Mouse (Mus musculus): Measurements from ENCODE around the gene Smoc1. TPM values are rescaled to one million over a fixed set of nuclear protein-coding genes. Genes with fewer than 3 reads are reported as not detected.

Smoc1 gene
- polyA plus RNA-seq, 1 experiment, result 26.2 TPM

DNA sequence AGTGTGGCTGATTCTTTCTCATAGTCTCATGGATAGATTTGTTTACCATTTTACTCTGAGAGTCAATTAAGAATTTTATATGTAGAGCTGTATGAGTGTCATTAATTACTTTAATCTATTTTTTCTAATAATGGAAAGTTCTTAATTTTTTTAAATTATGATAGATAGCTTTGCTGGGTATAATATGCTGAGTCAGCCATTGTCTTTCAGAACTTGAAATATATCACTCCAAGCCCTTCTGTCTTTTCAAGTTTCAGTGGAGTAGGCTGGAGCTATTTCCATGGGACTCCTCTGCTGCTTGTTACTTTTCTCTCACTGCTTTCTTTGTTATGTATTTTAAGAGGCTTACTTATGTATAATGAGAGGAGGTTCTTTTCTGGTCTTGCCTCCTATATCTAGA is 93.7 kb downstream of the Smoc1 start:
- no peak for DNase-seq (ENCODE audit: extremely low spot score in 1 of 2, low spot score in 1 of 2)

DNA sequence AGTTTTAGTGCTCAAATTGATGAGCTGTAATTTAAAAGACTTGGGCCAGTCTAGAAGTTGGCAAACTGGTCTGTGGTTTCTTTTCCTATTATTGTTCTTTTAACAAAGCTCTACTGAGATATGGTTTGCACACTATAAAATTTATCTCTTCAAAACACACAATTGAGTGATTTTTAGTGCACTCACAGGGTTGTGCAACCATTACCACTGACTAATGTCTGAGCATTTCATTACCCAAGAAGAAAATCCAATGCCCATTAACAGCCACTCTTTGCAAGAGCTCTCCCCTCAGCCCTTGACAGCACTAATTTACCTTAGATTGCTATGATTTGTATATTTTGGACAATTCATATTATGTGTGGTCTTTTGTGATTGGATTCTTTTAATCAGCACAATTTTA is 97.2 kb downstream of the Smoc1 start:
- no peak for DNase-seq (ENCODE audit: extremely low spot score in 1 of 2, low spot score in 1 of 2)

GRCm38 (mm10) chr12:81126842-81127241 is 100.2 kb downstream of the Smoc1 start:
- DNase-seq (ENCODE audit: extremely low spot score in 1 of 2, low spot score in 1 of 2), result no peak

DNA sequence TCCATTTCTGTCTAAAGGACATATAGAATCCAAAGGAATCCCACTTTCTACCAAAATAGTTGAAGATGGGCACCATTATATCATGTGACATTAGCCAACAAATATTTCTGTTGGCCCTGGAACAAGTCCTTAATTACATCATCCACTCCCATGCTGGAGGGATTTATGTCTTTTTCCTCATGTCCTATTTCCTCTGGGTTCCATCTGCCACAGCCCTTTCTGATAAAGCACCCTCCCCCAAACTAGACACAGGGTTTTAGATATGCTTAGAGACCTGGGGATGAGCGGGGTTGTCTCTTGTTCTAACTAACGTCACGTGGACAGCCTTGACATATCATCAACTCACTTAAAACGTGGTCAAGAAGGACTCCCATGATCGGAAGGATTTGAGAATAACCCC is 102.1 kb downstream of the Smoc1 start:
- DNase-seq (ENCODE audit: extremely low spot score in 1 of 2, low spot score in 1 of 2), result no peak

DNA sequence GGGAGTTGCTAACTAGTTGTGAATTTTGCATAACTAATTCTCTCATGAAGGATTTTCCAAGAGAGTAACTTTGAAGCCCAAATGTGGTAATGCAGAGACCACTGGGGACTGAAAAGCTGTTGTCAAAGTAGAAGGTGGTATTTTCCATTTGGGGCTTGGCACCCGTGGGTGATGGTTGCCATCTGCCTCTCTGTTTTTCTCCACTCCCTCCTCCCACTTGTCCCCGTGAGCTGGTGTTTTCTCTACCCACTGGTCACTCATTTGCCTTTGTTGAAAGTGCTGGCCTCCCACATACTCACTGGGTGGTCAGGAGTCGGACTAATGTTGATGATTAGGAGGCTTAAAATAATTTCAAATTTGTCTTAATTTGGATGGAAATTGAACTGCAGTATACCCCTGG is 104.1 kb downstream of the Smoc1 start:
- DNase-seq (ENCODE audit: extremely low spot score in 1 of 2, low spot score in 1 of 2), result no peak

GRCm38 (mm10) chr12:81131114-81131513 is 104.5 kb downstream of the Smoc1 start:
- no peak for DNase-seq (ENCODE audit: extremely low spot score in 1 of 2, low spot score in 1 of 2)

GRCm38 (mm10) chr12:81133055-81133665 is 106.6 kb downstream of the Smoc1 start:
- DNase-seq (ENCODE audit: extremely low spot score in 1 of 2, low spot score in 1 of 2), result no peak

DNA sequence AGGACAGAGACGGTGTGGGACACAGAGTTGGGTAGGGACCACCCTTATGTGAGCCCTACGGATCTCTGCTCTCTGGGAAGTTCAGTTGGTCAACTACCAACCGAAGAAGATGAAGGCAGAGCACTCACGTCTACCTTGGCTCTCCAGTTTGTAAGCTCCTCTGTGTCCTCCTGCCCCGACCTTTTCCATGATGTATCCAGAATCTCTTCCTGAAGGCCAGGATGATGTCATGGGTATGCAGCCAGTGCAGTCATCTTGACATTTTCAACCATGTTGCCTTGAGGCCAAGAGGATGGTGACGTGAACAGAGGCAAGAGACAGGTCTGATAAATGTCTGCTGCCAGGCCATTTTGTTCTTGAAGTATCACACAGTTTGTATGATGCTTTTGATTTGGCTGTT is 111.6 kb downstream of the Smoc1 start:
- DNase-seq (ENCODE audit: extremely low spot score in 1 of 2, low spot score in 1 of 2), result no peak

- no peak for DNase-seq (ENCODE audit: extremely low spot score in 1 of 2, low spot score in 1 of 2)
These were observed 112.9 kb downstream of the Smoc1 start for GRCm38 (mm10) chr12:81139463-81139862.

- DNase-seq (ENCODE audit: extremely low spot score in 1 of 2, low spot score in 1 of 2), result peak in 1 of 2 experiments; percentile 38
These were observed 114.2 kb downstream of the Smoc1 start for GRCm38 (mm10) chr12:81140594-81141328.

DNA sequence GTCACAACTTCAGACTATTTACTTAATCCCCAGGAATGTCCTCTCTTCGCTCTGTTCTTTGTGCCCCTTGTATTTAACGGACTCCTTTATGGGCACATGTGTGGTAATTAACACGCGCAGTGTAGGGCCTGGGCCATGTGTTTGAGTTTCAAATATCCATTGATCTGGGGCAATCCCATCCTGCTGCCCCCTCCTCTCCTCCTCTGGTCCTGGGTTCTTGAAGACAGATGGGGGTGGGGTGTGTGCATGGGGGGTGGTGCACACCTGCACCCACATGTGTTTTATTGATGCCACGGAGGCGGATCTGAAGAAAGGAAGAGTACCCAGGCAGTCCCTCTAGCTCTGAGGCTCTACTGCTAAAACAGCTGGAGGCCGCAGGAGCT is 114.7 kb downstream of the Smoc1 start:
- no peak for DNase-seq (ENCODE audit: extremely low spot score in 1 of 2, low spot score in 1 of 2)

- no peak for DNase-seq (ENCODE audit: extremely low spot score in 1 of 2, low spot score in 1 of 2)
These were observed 115.6 kb downstream of the Smoc1 start for GRCm38 (mm10) chr12:81142231-81142630.

DNA sequence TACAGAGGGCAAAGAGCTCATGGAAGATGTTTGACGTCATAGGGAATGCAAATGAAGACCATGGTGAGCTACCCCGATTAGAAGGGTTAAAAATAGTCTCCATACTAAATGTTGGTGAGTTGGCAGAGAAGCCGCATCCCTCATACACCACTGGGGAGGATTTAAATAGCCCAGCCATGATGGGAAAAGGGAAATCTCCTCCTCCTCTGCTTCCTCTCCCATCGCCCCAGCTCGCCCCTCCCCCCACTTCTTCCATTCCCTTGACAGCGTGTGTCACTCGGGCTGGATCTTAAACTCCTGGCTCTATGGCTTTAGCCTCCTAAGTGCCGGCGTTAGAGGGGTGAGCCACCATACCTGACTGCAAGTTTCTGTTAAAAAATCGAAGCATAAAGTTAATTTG is 117.6 kb downstream of the Smoc1 start:
- no peak for DNase-seq (ENCODE audit: extremely low spot score in 1 of 2, low spot score in 1 of 2)

- no peak for DNase-seq (ENCODE audit: extremely low spot score in 1 of 2, low spot score in 1 of 2)
These were observed 120.0 kb downstream of the Smoc1 start for GRCm38 (mm10) chr12:81146417-81147180.

GRCm38 (mm10) chr12:81147956-81148355 is 121.3 kb downstream of the Smoc1 start:
- DNase-seq (ENCODE audit: extremely low spot score in 1 of 2, low spot score in 1 of 2), result no peak

GRCm38 (mm10) chr12:81150917-81151316 is 124.3 kb downstream of the Smoc1 start:
- DNase-seq (ENCODE audit: extremely low spot score in 1 of 2, low spot score in 1 of 2), result no peak

GRCm38 (mm10) chr12:81152082-81152481 is 125.5 kb downstream of the Smoc1 start:
- DNase-seq (ENCODE audit: extremely low spot score in 1 of 2, low spot score in 1 of 2), result no peak

GRCm38 (mm10) chr12:81155675-81156074 is 129.1 kb downstream of the Smoc1 start:
- DNase-seq (ENCODE audit: extremely low spot score in 1 of 2, low spot score in 1 of 2), result no peak

GRCm38 (mm10) chr12:81156841-81157240 is 130.2 kb downstream of the Smoc1 start:
- no peak for DNase-seq (ENCODE audit: extremely low spot score in 1 of 2, low spot score in 1 of 2)

GRCm38 (mm10) chr12:81159947-81160346 is 133.3 kb downstream of the Smoc1 start:
- DNase-seq (ENCODE audit: extremely low spot score in 1 of 2, low spot score in 1 of 2), result no peak

- DNase-seq (ENCODE audit: extremely low spot score in 1 of 2, low spot score in 1 of 2), result no peak
These were observed 133.8 kb downstream of the Smoc1 start for GRCm38 (mm10) chr12:81160425-81160824.

DNA sequence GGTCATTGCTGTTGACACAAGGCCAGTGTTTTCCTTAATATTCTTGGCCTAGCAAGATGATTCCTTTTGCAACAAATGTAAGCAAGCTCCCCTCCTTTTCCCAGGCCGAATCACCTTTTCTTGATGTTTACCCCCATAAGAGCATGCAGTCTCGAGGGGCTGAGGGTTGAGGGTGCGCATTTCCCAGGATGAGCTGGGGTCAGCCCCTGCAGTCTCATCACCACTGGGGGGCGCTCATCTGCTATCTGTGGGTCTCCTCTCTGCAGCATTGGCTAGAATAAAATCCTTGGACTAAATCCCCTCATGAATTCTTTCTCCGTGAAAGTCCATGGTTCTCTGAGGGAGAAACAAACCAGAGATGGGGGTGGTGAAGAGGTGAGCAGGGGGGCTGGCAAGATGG is 134.2 kb downstream of the Smoc1 start:
- DNase-seq (ENCODE audit: extremely low spot score in 1 of 2, low spot score in 1 of 2), result peak in 1 of 2 experiments; percentile 56
